Mouse (Mus musculus) forebrain, embryonic 16.5 days (tissue): ENCODE measurements around the gene St3gal4. TPM values are rescaled to one million over a fixed set of nuclear protein-coding genes. Genes with fewer than 3 reads are reported as not detected.
A peak's percentile ranks its signal among the peaks of the same experiment; 100 is the strongest.

Experiments used
- ATAC-seq: fragments of 200-750 bp; cut with Nextera tagmentation; 2 replicates; pipeline ENCODE4 v1.8.0; 2017; ENCODE audit warnings: mild to moderate bottlenecking, moderate library complexity
- H3K27ac ChIP-seq: fragments of 300-500 bp; sonication (generic); 2 replicates; pipeline ENCODE4 v1.5.1; 2014; ENCODE audit warnings: low read length, control low read depth
- H3K27me3 ChIP-seq: fragments of 300-500 bp; sonication (generic); replicated peaks from 2 replicates; pipeline ENCODE4 v1.6.1; 2014; ENCODE audit warnings: low read length; ENCODE audit not compliant: control insufficient read depth, insufficient read depth
- H3K36me3 ChIP-seq: fragments of 300-500 bp; sonication (generic); 2 replicates; pipeline ENCODE4 v1.6.1; 2014; ENCODE audit not compliant: control insufficient read depth, insufficient read depth
- H3K4me1 ChIP-seq: fragments of 300-500 bp; sonication (generic); replicated peaks from 2 replicates; pipeline ENCODE4 v1.6.1; 2014; ENCODE audit warnings: low read length; ENCODE audit not compliant: control insufficient read depth, insufficient read depth
- H3K4me2 ChIP-seq: fragments of 300-500 bp; sonication (generic); 2 replicates; pipeline ENCODE4 v1.6.1; 2014; ENCODE audit warnings: mild to moderate bottlenecking, low read length, control low read depth
- H3K4me3 ChIP-seq: fragments of 300-500 bp; sonication (generic); replicated peaks from 2 replicates; pipeline ENCODE4 v1.5.1; 2014; ENCODE audit warnings: mild to moderate bottlenecking, low read length, control low read depth
- H3K9ac ChIP-seq: fragments of 300-500 bp; sonication (generic); replicated peaks from 2 replicates; pipeline ENCODE4 v1.6.1; 2014; ENCODE audit warnings: low read depth, low read length, control low read depth
- H3K9me3 ChIP-seq: fragments of 300-500 bp; sonication (generic); 2 replicates; pipeline ENCODE4 v1.6.1; 2016; ENCODE audit warnings: low read length; ENCODE audit not compliant: control insufficient read depth
- WGBS: fragments of 180-500 bp; shearing (Covaris S2); extraction: QIAGEN DNeasy Blood & Tissue Kit; methylation state at CpG from one replicate; pipeline ENCODE4 v1.1.7; 2014; 5-methylcytosine and 5-hydroxymethylcytosine counted together
- polyA plus RNA-seq: library from polyadenylated mRNA; unstranded; fragments of >200 nt; fragmentation: Nextera tagmentation; extraction: Ambion mirVana; gene quantifications from 2 replicates; pipeline ENCODE4 v1.2.1, GENCODE M21; 2015

St3gal4 gene
- polyA plus RNA-seq: 13.0 and 13.6 TPM in 2 replicates

DNA sequence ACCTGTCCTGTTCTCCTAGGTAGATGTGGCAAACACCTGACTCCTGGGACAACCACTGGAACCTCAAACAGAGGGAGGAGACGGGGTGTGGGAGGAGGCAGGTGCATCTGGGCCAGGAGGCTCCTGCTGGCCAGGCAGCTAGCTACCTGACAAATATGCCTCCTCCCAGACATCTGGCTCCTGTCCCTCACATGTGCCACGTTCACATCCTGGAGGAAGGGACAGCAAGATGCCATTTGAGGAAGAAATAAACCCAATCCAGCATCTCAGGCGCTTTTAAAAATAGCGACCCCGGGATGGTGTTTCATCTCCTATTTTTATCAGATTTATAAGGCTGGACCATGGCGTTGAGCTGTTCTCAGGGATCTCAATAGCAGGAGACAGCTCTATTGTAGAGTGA is at the start of gene St3gal4:
Gene St3gal4, minus strand, starts transcription at position 101 of the 400 bp plus-strand sequence.
- H3K4me3 ChIP-seq: no peak within 1 kb of the TSS
- H3K27me3 ChIP-seq: no peaks in the 10 kb centered on the region
- H3K9me3 ChIP-seq: no peaks in the 10 kb centered on the region
- no peak within 1 kb of the TSS for H3K27ac ChIP-seq
- no peak within 1 kb of the TSS for H3K9ac ChIP-seq
- H3K36me3 ChIP-seq: no peaks in the 10 kb centered on the region
- H3K4me2 ChIP-seq: no peak within 1 kb of the TSS
- 86% methylated on average over 6 of the region's 6 CpGs for WGBS
- ATAC-seq: no peak
- peaks cover 15% of the 10 kb centered on the region for H3K4me1 ChIP-seq

DNA sequence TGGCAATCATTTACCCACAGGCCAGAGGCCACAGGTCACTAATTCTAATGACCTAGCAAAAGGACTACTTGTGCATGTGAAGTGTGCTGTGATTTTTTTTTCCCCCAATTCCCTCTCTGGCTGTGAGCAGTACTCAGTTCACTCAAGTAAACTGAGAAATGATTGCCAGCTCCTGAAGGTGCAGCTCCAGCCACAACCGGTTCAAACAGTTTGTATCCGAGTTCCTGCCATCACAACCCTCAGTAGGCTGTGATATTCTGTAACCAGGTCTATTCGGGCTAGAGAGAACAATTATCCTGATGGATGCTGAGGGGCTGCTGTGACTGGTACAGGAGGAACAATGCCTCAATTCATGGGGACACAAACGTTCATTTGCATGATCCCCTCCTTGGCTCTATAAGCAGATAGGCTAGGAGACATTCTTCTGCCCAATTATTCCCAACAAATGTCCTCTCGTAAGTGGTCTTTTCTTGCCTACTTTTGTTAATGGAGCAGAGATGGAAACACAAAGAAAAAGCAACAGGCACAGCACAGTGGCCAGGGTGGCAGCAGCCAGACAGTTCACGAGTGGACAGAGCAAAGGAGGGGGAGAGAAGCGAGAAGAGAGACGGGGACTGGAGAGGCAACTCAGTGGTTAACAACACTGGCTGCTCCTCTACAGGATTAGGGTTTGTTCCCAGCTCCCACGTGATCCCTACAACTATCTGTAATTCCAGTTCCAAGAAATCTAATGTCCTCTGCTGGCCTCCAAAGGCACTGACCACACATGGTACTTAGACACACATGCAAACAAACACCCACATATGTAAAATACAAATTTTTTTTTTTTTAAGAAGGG is 47.9 kb upstream of the St3gal4 start:
- peak; percentile 65 for ATAC-seq
- no peaks in the 10 kb centered on the region for H3K27me3 ChIP-seq
- no peaks in the 10 kb centered on the region for H3K9me3 ChIP-seq
- peaks cover 10% of the 10 kb centered on the region for H3K4me1 ChIP-seq
- no peak overlapping the region for H3K27ac ChIP-seq
- H3K4me2 ChIP-seq: no peak overlapping the region
- no peak overlapping the region for H3K4me3 ChIP-seq
- H3K36me3 ChIP-seq: 0 out of 2 replicates have a peak, but pooled peaks cover 4% of the 10 kb centered on the region
- 5% methylated on average over 9 of the region's 9 CpGs for WGBS
- no peak overlapping the region for H3K9ac ChIP-seq

DNA sequence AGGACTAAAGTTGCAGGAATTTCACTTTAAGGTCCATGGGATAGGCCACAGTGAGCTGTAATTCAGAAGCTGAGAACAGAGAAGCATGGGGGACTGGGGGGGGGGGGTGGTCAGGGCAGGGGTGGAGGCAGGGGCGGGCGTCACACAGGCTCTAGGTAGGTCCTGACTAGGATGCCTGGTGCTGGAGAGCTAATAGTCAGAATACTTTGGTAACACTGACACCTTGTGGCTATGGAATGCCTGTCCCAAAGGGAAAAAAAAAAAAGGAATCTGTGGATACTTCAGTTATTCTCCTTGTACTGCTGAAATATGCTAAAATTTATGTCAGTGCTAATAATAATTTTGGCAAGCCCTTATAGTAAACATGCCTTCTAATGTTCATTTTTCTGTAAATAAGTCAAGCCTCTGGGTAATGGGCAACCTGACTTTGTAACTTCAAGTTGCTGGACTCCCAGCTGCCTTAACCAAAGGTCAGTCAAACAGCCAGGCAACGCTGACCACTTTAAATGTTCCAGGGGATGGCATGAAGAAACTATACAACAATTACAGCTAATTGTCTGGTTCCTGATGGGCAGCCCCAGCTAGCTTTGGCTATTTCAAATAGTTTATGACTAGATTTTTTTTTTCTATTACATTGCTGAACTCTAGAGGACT is 47.2 kb upstream of the St3gal4 start:
- Histone ChIP-seq H3K27me3 (no peaks in the 10 kb centered on the region), H3K36me3 (0 out of 2 replicates have a peak, but pooled peaks cover 4% of the 10 kb centered on the region), H3K9me3 (no peaks in the 10 kb centered on the region), H3K9ac (no peak overlapping the region), H3K4me1 (peaks cover 10% of the 10 kb centered on the region), H3K4me2 (no peak overlapping the region), H3K4me3 (no peak overlapping the region), H3K27ac (no peak overlapping the region)
- WGBS: 32% methylated on average over 3 of the region's 3 CpGs
- peak; percentile 62 for ATAC-seq

DNA sequence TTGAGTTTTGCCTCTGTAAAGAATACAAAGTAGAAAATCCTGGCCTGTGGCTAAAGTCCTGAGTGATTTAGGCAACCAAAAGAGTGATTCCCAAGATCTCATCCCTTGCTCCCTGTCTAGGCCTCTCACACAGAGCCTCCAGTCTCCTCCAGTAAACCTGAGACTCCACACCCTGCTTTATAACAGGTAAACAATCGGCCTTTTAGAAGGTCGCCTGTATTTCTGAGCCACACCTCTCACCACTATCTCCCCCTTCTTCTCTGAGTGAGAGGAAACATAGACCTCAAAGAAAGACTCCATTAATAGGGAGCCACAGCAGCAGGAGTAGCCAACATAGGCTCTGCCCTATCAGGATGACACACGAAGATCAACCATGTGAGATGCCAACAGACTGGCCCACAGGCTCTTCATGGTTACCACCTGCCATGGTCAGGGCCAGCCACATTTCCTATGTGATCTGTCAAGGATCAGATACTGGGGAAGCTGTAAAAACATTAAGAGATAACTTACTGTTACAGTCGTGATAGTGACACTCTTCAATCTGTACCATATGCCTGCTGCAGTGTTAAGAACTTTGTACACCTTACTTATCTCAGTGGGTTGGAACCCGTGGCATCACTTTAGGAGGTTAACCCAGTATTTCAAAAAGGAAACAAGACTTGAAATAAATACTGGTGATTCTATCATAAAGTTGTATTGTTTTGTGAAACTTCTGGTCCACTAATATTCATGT is 45.2 kb upstream of the St3gal4 start:
- peaks cover 10% of the 10 kb centered on the region for H3K4me1 ChIP-seq
- ATAC-seq: no peak
- H3K27ac ChIP-seq: no peak overlapping the region
- 86% methylated on average over 5 of the region's 5 CpGs for WGBS
- no peak overlapping the region for H3K4me2 ChIP-seq
- H3K9me3 ChIP-seq: no peaks in the 10 kb centered on the region
- no peak overlapping the region for H3K4me3 ChIP-seq
- no peaks in the 10 kb centered on the region for H3K36me3 ChIP-seq
- H3K9ac ChIP-seq: no peak overlapping the region
- no peaks in the 10 kb centered on the region for H3K27me3 ChIP-seq

DNA sequence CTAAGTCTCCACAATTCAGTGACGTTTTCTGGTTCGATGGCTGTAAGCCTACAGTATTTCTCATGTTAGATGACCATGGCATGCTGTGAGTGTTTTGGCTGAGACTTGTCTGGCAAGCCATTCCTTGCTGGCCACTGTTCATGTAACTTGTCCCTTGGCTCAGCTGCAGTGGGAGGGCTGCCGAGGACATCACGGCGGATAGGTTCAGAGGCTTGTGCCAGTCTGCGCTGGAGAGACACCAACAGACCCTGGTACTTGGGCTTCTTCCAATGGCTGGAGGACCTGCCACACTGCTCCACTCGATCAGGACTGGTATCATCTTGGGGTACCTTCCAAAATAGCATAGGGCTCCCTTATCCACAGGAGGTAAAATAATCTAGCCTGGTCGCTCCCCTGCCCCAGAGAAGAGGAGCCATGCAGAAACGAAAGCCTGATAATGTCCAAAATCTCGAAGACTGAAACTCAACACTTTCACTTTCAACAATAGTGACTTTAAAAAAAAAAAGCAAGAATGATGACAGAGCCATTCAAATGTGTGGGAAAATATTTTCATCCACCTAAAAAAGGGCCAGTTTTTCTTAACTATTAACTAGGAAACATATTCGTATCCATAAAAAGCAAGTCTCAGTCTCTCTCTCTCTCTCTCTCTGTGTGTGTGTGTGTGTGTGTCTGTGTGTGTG is 44.1 kb upstream of the St3gal4 start:
- no peak for ATAC-seq
- H3K27me3 ChIP-seq: no peaks in the 10 kb centered on the region

DNA sequence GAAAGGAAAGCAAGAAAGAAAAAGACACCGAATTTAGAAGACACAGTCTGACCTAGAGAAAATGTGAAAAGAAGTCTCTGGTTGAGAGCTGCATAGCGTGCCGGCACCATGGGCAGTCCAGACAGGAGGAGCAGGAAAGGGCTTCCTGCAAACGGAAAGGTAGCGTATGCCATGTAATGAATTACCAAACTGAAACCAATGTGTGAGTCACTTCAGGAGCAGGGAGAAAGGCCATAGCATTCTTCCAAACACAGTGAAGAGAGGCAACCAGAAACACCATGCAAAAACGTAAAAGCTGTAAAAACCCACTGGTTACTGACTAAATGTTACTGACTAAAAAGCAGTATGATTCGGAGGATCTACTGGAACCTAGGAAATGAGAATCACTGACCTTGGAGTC is 42.7 kb upstream of the St3gal4 start:
- H3K27ac ChIP-seq: no peak overlapping the region
- no peaks in the 10 kb centered on the region for H3K27me3 ChIP-seq
- H3K36me3 ChIP-seq: no peaks in the 10 kb centered on the region
- H3K4me2 ChIP-seq: no peak overlapping the region
- H3K9me3 ChIP-seq: no peaks in the 10 kb centered on the region
- no peak overlapping the region for H3K9ac ChIP-seq
- WGBS: 89% methylated on average over 7 of the region's 7 CpGs
- peaks cover under 1% of the 10 kb centered on the region for H3K4me1 ChIP-seq
- no peak overlapping the region for H3K4me3 ChIP-seq
- ATAC-seq: no peak

More for the DNA sequence above, 44.1 kb upstream of the St3gal4 start:
- Histone ChIP-seq H3K27ac (no peak overlapping the region), H3K4me3 (no peak overlapping the region), H3K4me2 (no peak overlapping the region), H3K4me1 (peaks cover 10% of the 10 kb centered on the region), H3K36me3 (no peaks in the 10 kb centered on the region), H3K9ac (no peak overlapping the region), H3K9me3 (no peaks in the 10 kb centered on the region)
- WGBS: 84% methylated on average over 11 of the region's 11 CpGs

DNA sequence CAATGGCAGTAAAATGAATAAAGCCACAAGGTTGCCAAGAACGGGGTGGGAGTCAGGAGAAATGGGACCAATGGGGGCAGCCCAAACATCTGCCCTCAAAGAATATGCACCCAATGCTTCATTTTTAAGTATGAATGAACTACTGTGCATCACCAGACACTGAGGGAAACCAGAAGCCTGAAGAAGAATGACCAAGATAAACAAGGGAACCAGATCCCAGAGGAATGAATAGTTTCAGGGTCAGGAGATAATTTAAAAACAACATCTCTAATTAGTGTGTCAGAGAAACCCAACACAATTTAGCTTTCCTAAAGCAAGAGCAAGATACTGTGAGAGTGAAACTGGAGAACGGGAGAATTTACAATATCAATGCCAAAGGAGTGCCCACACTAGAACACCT is 41.6 kb upstream of the St3gal4 start:
- Histone ChIP-seq H3K4me2 (no peak overlapping the region), H3K27me3 (no peaks in the 10 kb centered on the region), H3K9me3 (no peaks in the 10 kb centered on the region), H3K9ac (no peak overlapping the region), H3K36me3 (no peaks in the 10 kb centered on the region), H3K4me3 (no peak overlapping the region), H3K4me1 (no peaks in the 10 kb centered on the region), H3K27ac (no peak overlapping the region)
- no peak for ATAC-seq
- WGBS: 68% methylated on average over 2 of the region's 2 CpGs

DNA sequence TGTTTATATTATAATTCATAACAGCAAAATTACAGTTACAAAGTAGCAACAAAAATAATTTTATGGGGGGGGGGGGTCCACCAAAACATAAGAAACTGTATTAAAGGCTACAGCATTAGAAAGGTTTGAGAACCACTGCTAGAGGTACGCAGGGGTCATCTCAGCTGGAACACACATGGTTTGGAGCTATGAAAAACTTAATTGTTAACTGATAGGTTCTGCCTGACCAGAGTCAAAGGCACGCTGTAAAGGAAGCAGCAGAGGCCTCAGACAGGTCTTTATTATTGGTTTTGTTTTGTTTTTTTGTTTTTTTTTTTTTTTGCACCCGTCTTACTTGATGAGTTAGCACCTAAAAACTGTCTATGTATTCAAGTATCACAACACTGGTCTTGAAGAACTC is 39.4 kb upstream of the St3gal4 start:
- H3K4me3 ChIP-seq: no peak overlapping the region
- 91% methylated on average over 3 of the region's 3 CpGs for WGBS
- H3K9ac ChIP-seq: no peak overlapping the region
- H3K36me3 ChIP-seq: no peaks in the 10 kb centered on the region
- no peak for ATAC-seq
- H3K4me2 ChIP-seq: no peak overlapping the region
- no peaks in the 10 kb centered on the region for H3K9me3 ChIP-seq
- no peak overlapping the region for H3K27ac ChIP-seq
- no peaks in the 10 kb centered on the region for H3K27me3 ChIP-seq
- H3K4me1 ChIP-seq: no peaks in the 10 kb centered on the region

DNA sequence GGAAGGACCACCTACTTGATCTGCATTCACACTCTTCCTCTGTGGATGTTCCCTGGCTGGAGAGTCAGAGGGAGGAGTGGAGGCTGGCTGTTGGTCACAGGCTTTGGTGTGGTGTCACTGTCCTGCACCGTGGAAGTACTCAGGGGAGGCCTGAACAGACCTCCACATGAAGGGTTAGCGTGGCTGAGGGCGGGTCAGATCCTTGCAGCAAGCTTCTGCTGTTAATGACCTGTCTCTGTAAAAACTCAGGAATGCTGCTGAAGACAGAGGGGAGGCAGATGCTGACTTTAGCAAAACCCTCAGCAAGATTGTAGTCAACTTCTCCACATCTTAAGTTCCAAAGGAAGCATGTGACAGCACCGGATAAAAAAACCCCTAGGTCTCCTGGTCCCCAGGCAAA is 37.8 kb upstream of the St3gal4 start:
- Histone ChIP-seq H3K4me2 (no peak overlapping the region), H3K4me3 (no peak overlapping the region), H3K9me3 (no peaks in the 10 kb centered on the region), H3K9ac (no peak overlapping the region), H3K27me3 (no peaks in the 10 kb centered on the region), H3K27ac (no peak overlapping the region), H3K4me1 (no peaks in the 10 kb centered on the region), H3K36me3 (no peaks in the 10 kb centered on the region)
- no peak for ATAC-seq
- WGBS: 93% methylated on average over 4 of the region's 4 CpGs
